Mouse (Mus musculus): Measurements from ENCODE around the gene Rnaseh2a.

DNA sequence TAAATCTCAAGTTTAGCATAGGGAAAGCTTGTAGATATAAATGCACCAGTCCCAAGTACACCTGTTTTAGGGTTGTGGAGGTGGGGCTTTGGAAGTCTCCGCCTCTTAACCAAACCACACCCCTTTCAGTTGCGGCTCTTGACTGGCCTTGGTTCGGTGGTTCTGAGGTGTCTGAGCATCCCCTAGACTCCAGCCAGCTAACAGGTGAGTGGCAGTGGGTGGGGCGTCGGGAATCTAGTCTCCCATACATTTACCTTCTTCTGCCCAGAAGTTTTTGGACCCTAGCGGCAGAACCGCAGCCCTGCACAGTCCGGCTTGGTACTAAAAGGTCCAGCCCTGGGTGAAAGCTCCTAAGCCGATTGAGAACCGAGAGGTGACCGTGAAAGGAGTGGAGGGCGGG, 19.8 kb downstream of the Rnaseh2a start:
- TF ChIP-seq CTCF (IDR thresholded peaks at IDR 0.05; ENCODE audit: control insufficient read depth, insufficient read depth, insufficient replicate concordance, low read depth, low read length) (no peak), POLR2A (IDR thresholded peaks at IDR 0.05; ENCODE audit: control insufficient read depth, low read depth, low read length) (no peak)
